Mouse (Mus musculus) MEL (cell line): ENCODE measurements around the gene Smg5. TPM values are rescaled to one million over a fixed set of nuclear protein-coding genes. Genes with fewer than 3 reads are reported as not detected.

Source experiments
- DNase-seq: peaks from one replicate; pipeline ENCODE4 v3.0.0; 2011; ENCODE audit warnings: low read depth, low spot score
- H3K27ac ChIP-seq: 2 replicates; pipeline ENCODE4 v1.5.1; 2012; ENCODE audit warnings: low read depth, mild to moderate bottlenecking, control low read depth, low read length, moderate library complexity; ENCODE audit not compliant: control insufficient read depth
- H3K27me3 ChIP-seq, 2 experiments: fragments of 150-350 bp in 1 of 2; sonication (generic) in 1 of 2; 2 replicates each; pipeline ENCODE4 v1.6.1; 2012; ENCODE audit warnings: low read length in 2 of 2, mild to moderate bottlenecking in 2 of 2, improper control_type of control experiment in 1 of 2, moderate library complexity in 1 of 2; ENCODE audit not compliant: insufficient read depth in 2 of 2, control insufficient read depth in 1 of 2
- H3K36me3 ChIP-seq, 2 experiments: 2 replicates each; pipeline ENCODE4 v1.6.1; 2012 to 2014; ENCODE audit warnings: low read length in 2 of 2, improper control_type of control experiment in 1 of 2, inconsistent platforms in 1 of 2, mild to moderate bottlenecking in 1 of 2; ENCODE audit not compliant: insufficient read depth in 2 of 2, control insufficient read depth in 1 of 2
- H3K4me1 ChIP-seq, 2 experiments: fragments of 150-350 bp in 1 of 2; sonication (generic) in 1 of 2; 2 replicates each; pipeline ENCODE4 v1.6.1; 2012; ENCODE audit warnings: low read length in 2 of 2, improper control_type of control experiment in 1 of 2, mild to moderate bottlenecking in 1 of 2; ENCODE audit not compliant: insufficient read depth in 2 of 2, control insufficient read depth in 1 of 2
- H3K4me3 ChIP-seq, 2 experiments: fragments of 150-350 bp in 1 of 2; sonication (generic) in 1 of 2; 2 replicates each; pipeline ENCODE4 v1.5.1; 2012; ENCODE audit warnings: low read depth in 2 of 2, low read length in 2 of 2, mild to moderate bottlenecking in 2 of 2, moderate library complexity in 2 of 2, control low read depth in 1 of 2, improper control_type of control experiment in 1 of 2; ENCODE audit not compliant: control insufficient read depth in 1 of 2, insufficient read depth in 1 of 2
- H3K79me2 ChIP-seq: 2 replicates; pipeline ENCODE4 v1.6.1; 2012; ENCODE audit warnings: mild to moderate bottlenecking, low read length, moderate library complexity; ENCODE audit not compliant: control insufficient read depth, poor library complexity, insufficient read depth
- H3K9ac ChIP-seq: 2 replicates; pipeline ENCODE4 v1.6.1; 2012; ENCODE audit warnings: low read depth, mild to moderate bottlenecking, control low read depth, low read length, moderate library complexity; ENCODE audit not compliant: control insufficient read depth, poor library complexity, severe bottlenecking
- H3K9me3 ChIP-seq: fragments of 150-350 bp; sonication (generic); replicated peaks from 2 replicates; pipeline ENCODE4 v1.6.1; 2012; ENCODE audit warnings: mild to moderate bottlenecking, low read length, improper control_type of control experiment, moderate library complexity; ENCODE audit not compliant: insufficient read depth
- CHD1 ChIP-seq: IDR thresholded peaks from 2 replicates; pipeline ENCODE4 v1.6.1; 2012; ENCODE audit warnings: low read depth, mild to moderate bottlenecking, inconsistent platforms, low read length, improper control_type of control experiment
- CTCF ChIP-seq, 3 experiments: IDR thresholded peaks in 2 of 3; conservative IDR thresholded peaks in 1 of 3; 2 replicates each; pipeline ENCODE4 v1.5.1; 2011 to 2012; ENCODE audit warnings: low read length in 3 of 3, low read depth in 2 of 3, mild to moderate bottlenecking in 2 of 3, improper control_type of control experiment in 1 of 3, inconsistent platforms in 1 of 3, mixed read lengths in 1 of 3, moderate library complexity in 1 of 3; ENCODE audit not compliant: control insufficient read depth in 1 of 3, insufficient read depth in 1 of 3, poor library complexity in 1 of 3, severe bottlenecking in 1 of 3
- E2F4 ChIP-seq: IDR thresholded peaks from 2 replicates; pipeline ENCODE4 v1.6.1; 2011; ENCODE audit warnings: low read depth, low read length, improper control_type of control experiment, borderline replicate concordance
- ETS1 ChIP-seq: IDR thresholded peaks from 2 replicates; pipeline ENCODE4 v1.6.1; 2012; ENCODE audit warnings: low read depth, mild to moderate bottlenecking, inconsistent platforms, low read length, improper control_type of control experiment, moderate library complexity
- GABPA ChIP-seq: IDR thresholded peaks from 2 replicates; pipeline ENCODE4 v1.6.1; 2012; ENCODE audit warnings: low read depth, mild to moderate bottlenecking, inconsistent platforms, low read length, improper control_type of control experiment, moderate library complexity
- GATA1 ChIP-seq: IDR thresholded peaks from 2 replicates; pipeline ENCODE4 v1.6.1; 2011; ENCODE audit warnings: low read depth, low read length, improper control_type of control experiment
- HCFC1 ChIP-seq: IDR thresholded peaks from 2 replicates; pipeline ENCODE4 v1.6.1; 2012; ENCODE audit warnings: low read depth, mild to moderate bottlenecking, inconsistent platforms, low read length, improper control_type of control experiment, moderate library complexity
- JUND ChIP-seq: IDR thresholded peaks from 2 replicates; pipeline ENCODE4 v1.6.1; 2011; ENCODE audit warnings: low read depth, mild to moderate bottlenecking, improper control_type of control experiment, low read length
- KAT2A ChIP-seq: conservative IDR thresholded peaks from 2 replicates; pipeline ENCODE4 v1.6.1; 2012; ENCODE audit warnings: low read depth, low read length, improper control_type of control experiment, inconsistent platforms
- MAZ ChIP-seq: IDR thresholded peaks from 2 replicates; pipeline ENCODE4 v1.6.1; 2012; ENCODE audit warnings: low read depth, mild to moderate bottlenecking, inconsistent platforms, low read length, improper control_type of control experiment
- MEF2A ChIP-seq: IDR thresholded peaks from 2 replicates; pipeline ENCODE4 v1.6.1; 2014; ENCODE audit warnings: low read depth, mild to moderate bottlenecking, inconsistent platforms, low read length, improper control_type of control experiment; ENCODE audit not compliant: poor library complexity, insufficient replicate concordance, severe bottlenecking; ENCODE audit errors: extremely low read depth
- MXI1 ChIP-seq: IDR thresholded peaks from 2 replicates; pipeline ENCODE4 v1.6.1; 2011; ENCODE audit warnings: mild to moderate bottlenecking, low read depth, low read length, improper control_type of control experiment
- MYB ChIP-seq: IDR thresholded peaks from 2 replicates; pipeline ENCODE4 v1.6.1; 2011; ENCODE audit warnings: mild to moderate bottlenecking, low read depth, low read length, improper control_type of control experiment
- MYC ChIP-seq: IDR thresholded peaks from 2 replicates; pipeline ENCODE4 v1.6.1; 2011; ENCODE audit warnings: low read depth, mild to moderate bottlenecking, low read length, improper control_type of control experiment, moderate library complexity
- POLR2AphosphoS2 ChIP-seq: IDR thresholded peaks from 2 replicates; pipeline ENCODE4 v1.6.1; 2011; ENCODE audit warnings: low read length, improper control_type of control experiment
- POLR2AphosphoS5 ChIP-seq: IDR thresholded peaks from 2 replicates; pipeline ENCODE4 v1.6.1; 2012; ENCODE audit warnings: low read depth, borderline replicate concordance, mild to moderate bottlenecking, inconsistent platforms, low read length, moderate library complexity, mixed read lengths
- SIN3A ChIP-seq: IDR thresholded peaks from 2 replicates; pipeline ENCODE4 v1.6.1; 2012; ENCODE audit warnings: low read length, improper control_type of control experiment, inconsistent platforms
- SMC3 ChIP-seq: IDR thresholded peaks from 2 replicates; pipeline ENCODE4 v1.6.1; 2011; ENCODE audit warnings: low read depth, low read length, improper control_type of control experiment
- TAL1 ChIP-seq: IDR thresholded peaks from 2 replicates; pipeline ENCODE4 v1.6.1; 2012; ENCODE audit warnings: mild to moderate bottlenecking, inconsistent platforms, low read length, moderate library complexity, mixed read lengths
- TBP ChIP-seq: IDR thresholded peaks from 2 replicates; pipeline ENCODE4 v1.8.0; 2011; ENCODE audit warnings: low read depth, low read length, improper control_type of control experiment
- UBTF ChIP-seq: IDR thresholded peaks from 2 replicates; pipeline ENCODE4 v1.6.1; 2012; ENCODE audit warnings: low read depth, mild to moderate bottlenecking, inconsistent platforms, low read length, improper control_type of control experiment, moderate library complexity, borderline replicate concordance; ENCODE audit not compliant: insufficient read depth
- USF1 ChIP-seq: IDR thresholded peaks from 2 replicates; pipeline ENCODE4 v1.6.1; 2014; ENCODE audit warnings: low read depth, mild to moderate bottlenecking, inconsistent platforms, low read length, improper control_type of control experiment, moderate library complexity
- USF2 ChIP-seq, 2 experiments: IDR thresholded peaks; 2 replicates each; pipeline ENCODE4 v1.6.1; 2011 to 2012; ENCODE audit warnings: improper control_type of control experiment in 2 of 2, low read length in 2 of 2, borderline replicate concordance in 1 of 2, inconsistent platforms in 1 of 2, low read depth in 1 of 2, mild to moderate bottlenecking in 1 of 2; ENCODE audit not compliant: insufficient read depth in 1 of 2
- ZKSCAN1 ChIP-seq: IDR thresholded peaks from 2 replicates; pipeline ENCODE4 v1.6.1; 2012; ENCODE audit warnings: low read depth, mild to moderate bottlenecking, inconsistent platforms, low read length, improper control_type of control experiment, moderate library complexity
- ZMIZ1 ChIP-seq: IDR thresholded peaks from 2 replicates; pipeline ENCODE4 v1.6.1; 2012; ENCODE audit warnings: low read depth, mild to moderate bottlenecking, inconsistent platforms, low read length, improper control_type of control experiment, moderate library complexity
- ZNF384 ChIP-seq: IDR thresholded peaks from 2 replicates; pipeline ENCODE4 v1.6.1; 2012; ENCODE audit warnings: low read depth, mild to moderate bottlenecking, inconsistent platforms, low read length, improper control_type of control experiment
- polyA plus RNA-seq, 2 experiments: library from polyadenylated mRNA; stranded (reverse) in 1 of 2; unstranded in 1 of 2; fragments of >175 nt in 1 of 2; fragments of >200 nt in 1 of 2; gene quantifications; 2 replicates each; pipeline versions ENCODE4 v1.2.1 to v1.2.4; 2012; ENCODE audit warnings: low replicate concordance in 2 of 2, low read depth in 1 of 2; ENCODE audit not compliant: insufficient read length in 2 of 2, insufficient read depth in 1 of 2, missing spikeins in 1 of 2
- total RNA-seq: library from RNA; depleted of rRNA; stranded (reverse); fragments of 300-350 nt; gene quantifications from 2 replicates; pipeline ENCODE4 v1.2.3, GENCODE M21; 2012

Smg5 gene
- total and polyA plus RNA-seq, 3 experiments = 97.9 to 148 (median 123) TPM

DNA sequence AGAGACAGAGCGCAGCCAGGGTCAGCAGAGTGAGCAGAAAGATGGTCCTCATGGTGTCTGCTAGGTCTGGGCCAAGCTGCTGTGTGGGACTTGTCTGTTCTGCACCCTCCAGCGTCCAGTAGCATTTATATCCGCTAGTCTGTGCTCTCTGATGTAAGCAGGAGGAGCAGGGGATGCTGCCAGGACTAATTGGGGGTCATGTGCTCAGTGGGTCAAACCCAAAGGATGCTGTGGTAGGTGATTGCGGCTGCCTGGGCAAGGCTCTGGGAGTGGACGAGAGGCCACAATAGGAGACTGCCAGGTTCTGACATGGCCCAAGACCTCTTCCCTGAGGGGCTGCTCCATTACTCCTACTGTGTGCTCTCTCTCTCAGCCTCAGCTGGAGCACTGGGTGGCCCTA is 48.3 kb downstream of the Smg5 start, which contains the start of gene Bglap:
Gene Bglap (minus strand): TSS at position 101 of the 400 bp plus-strand sequence.
- no peaks in the 10 kb centered on the region for H3K9me3 ChIP-seq
- H3K36me3 ChIP-seq = peaks cover 0 to 2% of the 10 kb centered on the region in 2 experiments; a peak in 1 of 4 replicates
- no peak for DNase-seq
- no peak within 1 kb of the TSS for H3K27ac ChIP-seq
- TF ChIP-seq GATA1 (no peak), KAT2A (no peak), JUND (no peak), CHD1 (no peak), MEF2A (no peak), USF2 (IDR thresholded peaks at IDR 0.05; ENCODE audit: borderline replicate concordance in 1 of 2, insufficient read depth in 1 of 2, low read depth in 1 of 2, low read length in 2 of 2) (no peak), HCFC1 (no peak), USF1 (no peak), TAL1 (no peak), SMC3 (no peak), ETS1 (no peak), ZKSCAN1 (no peak), POLR2AphosphoS2 (no peak), UBTF (no peak), GABPA (no peak), MYC (no peak), POLR2AphosphoS5 (no peak)
- H3K27me3 ChIP-seq = no peaks in the 10 kb centered on the region
- H3K9ac ChIP-seq = no peak within 1 kb of the TSS
- peaks cover 2 to 6% of the 10 kb centered on the region in 2 experiments; a peak in 3 of 4 replicates for H3K4me1 ChIP-seq
- H3K79me2 ChIP-seq = no peaks in the 10 kb centered on the region
- no peak within 1 kb of the TSS for H3K4me3 ChIP-seq

DNA sequence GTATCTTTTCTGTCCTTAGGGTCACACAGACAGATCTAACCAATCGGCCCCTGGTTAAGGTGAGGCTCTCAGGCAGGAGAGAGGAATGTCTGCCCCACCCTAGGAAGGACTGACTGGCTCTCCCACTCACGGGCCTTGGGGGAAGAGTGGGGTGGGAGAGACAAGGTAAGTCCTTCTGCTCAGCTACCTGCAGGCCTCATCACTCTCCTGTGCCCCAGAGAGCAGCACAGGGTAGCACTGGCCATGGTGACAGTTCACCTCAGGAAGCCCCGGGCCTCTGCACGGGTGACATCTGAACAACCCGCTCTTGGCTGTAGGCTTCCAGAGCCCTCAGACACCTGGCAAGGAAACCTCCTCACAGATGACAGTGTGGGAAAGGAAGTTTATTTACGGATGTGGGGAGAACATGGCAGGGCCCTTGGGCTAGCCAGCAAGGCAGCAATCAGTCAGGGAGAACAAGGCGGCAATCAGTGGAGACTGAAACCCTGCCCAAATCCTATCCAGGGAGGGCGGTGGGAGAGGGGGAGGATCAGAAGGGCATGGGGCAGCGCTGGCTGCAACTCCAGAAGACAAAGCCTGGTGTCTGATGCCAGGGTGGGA is 57.8 kb downstream of the Smg5 start:
- Histone ChIP-seq H3K9ac (no peak overlapping the region), H3K27ac (no peak overlapping the region), H3K27me3 (no peaks in the 10 kb centered on the region), H3K4me1 (no peaks in the 10 kb centered on the region), H3K9me3 (no peaks in the 10 kb centered on the region), H3K4me3 (no peak overlapping the region), H3K36me3 (peaks cover 0 to 3% of the 10 kb centered on the region in 2 experiments; a peak in 1 of 4 replicates), H3K79me2 (no peaks in the 10 kb centered on the region)
- TF ChIP-seq SIN3A (no peak), CTCF (IDR thresholded peaks at IDR 0.05 in 2 of 3, conservative IDR thresholded peaks at IDR 0.05 in 1 of 3; ENCODE audit: control insufficient read depth in 1 of 3, insufficient read depth in 1 of 3, low read depth in 2 of 3, low read length in 3 of 3, poor library complexity in 1 of 3, severe bottlenecking in 1 of 3) (no peak), ZNF384 (no peak), MYB (no peak), ZKSCAN1 (no peak), E2F4 (no peak), UBTF (no peak), SMC3 (no peak), HCFC1 (no peak), TBP (no peak), POLR2AphosphoS5 (no peak), MYC (no peak), MXI1 (no peak), MEF2A (no peak), POLR2AphosphoS2 (no peak), MAZ (no peak), JUND (no peak), USF1 (no peak), ZMIZ1 (no peak), GATA1 (no peak)
- DNase-seq = no peak
